Mouse (Mus musculus): ENCODE measurements around the gene 1500009L16Rik. TPM values are rescaled to one million over a fixed set of nuclear protein-coding genes. Genes with fewer than 3 reads are reported as not detected.

Gene 1500009L16Rik
- polyA plus RNA-seq, 1 experiment from 2014 or later: 68.7 TPM

GRCm38 (mm10) chr10:83766882-83767281 is 44.2 kb downstream of the 1500009L16Rik start:
- H3K27ac ChIP-seq (replicated peaks): no peak overlapping the region
- no peak overlapping the region for H3K9ac ChIP-seq
- H3K27me3 ChIP-seq: no peaks in the 10 kb centered on the region
- no peak for ATAC-seq (ENCODE audit: low read depth)
- no peaks in the 10 kb centered on the region for H3K9me3 ChIP-seq
- H3K4me1 ChIP-seq (replicated peaks): no peaks in the 10 kb centered on the region
- no peak overlapping the region for H3K4me2 ChIP-seq
- H3K36me3 ChIP-seq: no peaks in the 10 kb centered on the region
- H3K4me3 ChIP-seq: no peak overlapping the region

GRCm38 (mm10) chr10:83776272-83776878 is 53.7 kb downstream of the 1500009L16Rik start:
- no peak overlapping the region for H3K4me3 ChIP-seq
- no peak overlapping the region for H3K9ac ChIP-seq
- no peaks in the 10 kb centered on the region for H3K27me3 ChIP-seq
- no peak; the same call in 1 of the 2 replicates for ATAC-seq (ENCODE audit: low read depth)
- H3K9me3 ChIP-seq: no peaks in the 10 kb centered on the region
- H3K4me2 ChIP-seq: no peak overlapping the region
- 47% methylated on average over 11 of the region's 11 CpGs for WGBS
- H3K36me3 ChIP-seq: no peaks in the 10 kb centered on the region
- no peaks in the 10 kb centered on the region for H3K4me1 ChIP-seq (replicated peaks)
- H3K27ac ChIP-seq (replicated peaks): no peak overlapping the region

GRCm38 (mm10) chr10:83777253-83777652 is 54.6 kb downstream of the 1500009L16Rik start:
- 88% methylated on average over 9 of the region's 9 CpGs for WGBS

GRCm38 (mm10) chr10:83781854-83782253 is 59.2 kb downstream of the 1500009L16Rik start:
- Histone ChIP-seq H3K4me2 (no peak overlapping the region), H3K27ac (replicated peaks) (no peak overlapping the region), H3K4me1 (replicated peaks) (peaks cover 13% of the 10 kb centered on the region; the same call in 1 of the 2 replicates), H3K4me3 (no peak overlapping the region), H3K9ac (no peak overlapping the region), H3K36me3 (no peaks in the 10 kb centered on the region), H3K9me3 (no peaks in the 10 kb centered on the region), H3K27me3 (no peaks in the 10 kb centered on the region)
- ATAC-seq (ENCODE audit: low read depth): no peak
- WGBS: 90% methylated on average over 4 of the region's 4 CpGs

More at GRCm38 (mm10) chr10:83777253-83777652, 54.6 kb downstream of the 1500009L16Rik start:
- H3K4me2 ChIP-seq: no peak overlapping the region
- H3K9me3 ChIP-seq: no peaks in the 10 kb centered on the region
- H3K9ac ChIP-seq: no peak overlapping the region
- H3K4me1 ChIP-seq (replicated peaks): no peaks in the 10 kb centered on the region
- no peaks in the 10 kb centered on the region for H3K36me3 ChIP-seq
- no peaks in the 10 kb centered on the region for H3K27me3 ChIP-seq
- no peak overlapping the region for H3K27ac ChIP-seq (replicated peaks)
- no peak overlapping the region for H3K4me3 ChIP-seq
- ATAC-seq (ENCODE audit: low read depth): no peak

GRCm38 (mm10) chr10:83782371-83783120 is 59.9 kb downstream of the 1500009L16Rik start:
- Histone ChIP-seq H3K4me2 (no peak overlapping the region), H3K9me3 (no peaks in the 10 kb centered on the region), H3K36me3 (no peaks in the 10 kb centered on the region), H3K4me1 (replicated peaks) (peaks cover 13% of the 10 kb centered on the region; the same call in 1 of the 2 replicates), H3K9ac (no peak overlapping the region), H3K27ac (replicated peaks) (no peak overlapping the region), H3K27me3 (no peaks in the 10 kb centered on the region), H3K4me3 (no peak overlapping the region)
- WGBS: 92% methylated on average over 10 of the region's 10 CpGs
- no peak for ATAC-seq (ENCODE audit: low read depth)

- no peaks in the 10 kb centered on the region for H3K27me3 ChIP-seq
- H3K4me1 ChIP-seq (replicated peaks): peaks cover 13% of the 10 kb centered on the region; the same call in 1 of the 2 replicates
- no peak overlapping the region for H3K9ac ChIP-seq
- ATAC-seq (ENCODE audit: low read depth): no peak
- no peak overlapping the region for H3K4me2 ChIP-seq
- 37% methylated on average over 5 of the region's 5 CpGs for whole genome bisulfite sequencing
- H3K27ac ChIP-seq (replicated peaks): no peak overlapping the region
- no peaks in the 10 kb centered on the region for H3K36me3 ChIP-seq
- H3K9me3 ChIP-seq: no peaks in the 10 kb centered on the region
- no peak overlapping the region for H3K4me3 ChIP-seq
Observed at GRCm38 (mm10) chr10:83785003-83785402, 62.3 kb downstream of the 1500009L16Rik start.

- Histone ChIP-seq H3K36me3 (no peaks in the 10 kb centered on the region), H3K4me1 (replicated peaks) (peaks cover 13% of the 10 kb centered on the region; the same call in 1 of the 2 replicates), H3K4me3 (no peak overlapping the region), H3K27ac (replicated peaks) (no peak overlapping the region), H3K9ac (no peak overlapping the region), H3K27me3 (no peaks in the 10 kb centered on the region), H3K4me2 (no peak overlapping the region), H3K9me3 (no peaks in the 10 kb centered on the region)
- ATAC-seq (ENCODE audit: low read depth): no peak
- 65% methylated on average over 3 of the region's 3 CpGs for WGBS
Observed at GRCm38 (mm10) chr10:83785627-83786392, 63.1 kb downstream of the 1500009L16Rik start.

GRCm38 (mm10) chr10:83795088-83795487 is 72.4 kb downstream of the 1500009L16Rik start:
- no peak for ATAC-seq (ENCODE audit: low read depth)
- H3K9ac ChIP-seq: no peak overlapping the region
- H3K27ac ChIP-seq (replicated peaks): no peak overlapping the region

GRCm38 (mm10) chr10:83795500-83795899 is 72.8 kb downstream of the 1500009L16Rik start:
- H3K4me2 ChIP-seq: no peak overlapping the region
- H3K4me1 ChIP-seq (replicated peaks): no peaks in the 10 kb centered on the region
- no peak overlapping the region for H3K4me3 ChIP-seq
- no peaks in the 10 kb centered on the region for H3K9me3 ChIP-seq
- no peaks in the 10 kb centered on the region for H3K27me3 ChIP-seq
- H3K36me3 ChIP-seq: no peaks in the 10 kb centered on the region
- 97% methylated on average over 4 of the region's 4 CpGs for WGBS
- no peak overlapping the region for H3K9ac ChIP-seq
- H3K27ac ChIP-seq (replicated peaks): no peak overlapping the region
- ATAC-seq (ENCODE audit: low read depth): no peak

More at GRCm38 (mm10) chr10:83795088-83795487, 72.4 kb downstream of the 1500009L16Rik start:
- Histone ChIP-seq H3K27me3 (no peaks in the 10 kb centered on the region), H3K9me3 (no peaks in the 10 kb centered on the region), H3K4me1 (replicated peaks) (no peaks in the 10 kb centered on the region), H3K4me2 (no peak overlapping the region), H3K4me3 (no peak overlapping the region), H3K36me3 (no peaks in the 10 kb centered on the region)

- H3K4me2 ChIP-seq: no peak overlapping the region
- H3K9ac ChIP-seq: no peak overlapping the region
- H3K9me3 ChIP-seq: no peaks in the 10 kb centered on the region
- no peak overlapping the region for H3K4me3 ChIP-seq
- no peak for ATAC-seq (ENCODE audit: low read depth)
- WGBS: 64% methylated on average over 6 of the region's 6 CpGs
- no peaks in the 10 kb centered on the region for H3K27me3 ChIP-seq
- peaks cover 30% of the 10 kb centered on the region for H3K4me1 ChIP-seq (replicated peaks)
- no peaks in the 10 kb centered on the region for H3K36me3 ChIP-seq
- H3K27ac ChIP-seq (replicated peaks): no peak overlapping the region
Observed at GRCm38 (mm10) chr10:83804021-83804420, 81.4 kb downstream of the 1500009L16Rik start.

GRCm38 (mm10) chr10:83805201-83805718 is 82.6 kb downstream of the 1500009L16Rik start:
- ATAC-seq (ENCODE audit: low read depth): peak; percentile 74
- H3K4me2 ChIP-seq: peak overlapping the region; percentile 18
- H3K27me3 ChIP-seq: no peaks in the 10 kb centered on the region
- peak overlapping the region; percentile 66 for H3K27ac ChIP-seq (replicated peaks)
- no peak overlapping the region for H3K4me3 ChIP-seq
- no peaks in the 10 kb centered on the region for H3K36me3 ChIP-seq
- no peaks in the 10 kb centered on the region for H3K9me3 ChIP-seq
- 37% methylated on average over 11 of the region's 11 CpGs for WGBS
- H3K4me1 ChIP-seq (replicated peaks): peaks cover 30% of the 10 kb centered on the region
- H3K9ac ChIP-seq: no peak overlapping the region

- no peak overlapping the region for H3K27ac ChIP-seq (replicated peaks)
- no peak overlapping the region for H3K4me3 ChIP-seq
- H3K4me2 ChIP-seq: no peak overlapping the region
- H3K9ac ChIP-seq: no peak overlapping the region
- WGBS: 75% methylated on average over 8 of the region's 8 CpGs
- peaks cover 30% of the 10 kb centered on the region for H3K4me1 ChIP-seq (replicated peaks)
- no peak for ATAC-seq (ENCODE audit: low read depth)
- no peaks in the 10 kb centered on the region for H3K27me3 ChIP-seq
- H3K36me3 ChIP-seq: no peaks in the 10 kb centered on the region
- no peaks in the 10 kb centered on the region for H3K9me3 ChIP-seq
Observed at GRCm38 (mm10) chr10:83807251-83807650, 84.6 kb downstream of the 1500009L16Rik start.

Measured in neural tube, embryonic 13.5 days (tissue).